Comparison of ENCODE assay signal across 7 mouse cellular contexts in genomic region chr8:126662151-126662550, GRCm38 (mm10).
A peak's percentile ranks its signal among the peaks of the same experiment; 100 is the strongest.
DNase-seq lines count a peak whose midpoint lies in the region; ATAC-seq and TF ChIP-seq lines count a peak whose summit lies in the region.

No protein-coding gene starts in this region.

- no peak for TF ChIP-seq POLR2A in liver, adult 2 months (IDR thresholded peaks at IDR 0.05; ENCODE audit: extremely low read depth, insufficient read depth, low read length)

- H3K27ac ChIP-seq in liver, adult 2 months (replicated peaks; ENCODE audit: insufficient read depth, low read depth, low read length) = peak overlapping the region; percentile 97
- H3K27ac ChIP-seq in forebrain, embryonic 15.5 days (replicated peaks) = peak overlapping the region; percentile 86
- peak overlapping the region; percentile 80 for H3K27ac ChIP-seq in midbrain, embryonic 16.5 days (ENCODE audit: low read length)

- peak overlapping the region; percentile 9; the same call in 1 of the 2 replicates for H3K4me3 ChIP-seq in liver, adult 2 months (ENCODE audit: insufficient read depth, low read depth, low read length)
- H3K4me3 ChIP-seq in forebrain, embryonic 15.5 days = no peak overlapping the region
- H3K4me3 ChIP-seq in midbrain, embryonic 16.5 days (ENCODE audit: low read depth, low read length) = no peak overlapping the region

- H3K9me3 ChIP-seq in forebrain, embryonic 15.5 days = no peaks in the 10 kb centered on the region
- no peaks in the 10 kb centered on the region for H3K9me3 ChIP-seq in midbrain, embryonic 16.5 days (replicated peaks; ENCODE audit: control insufficient read depth, low read length, poor library complexity, severe bottlenecking)

- TF ChIP-seq CTCF in liver, adult 2 months (IDR thresholded peaks at IDR 0.05; ENCODE audit: low read depth, low read length) = no peak

- WGBS in liver, adult 2 months = 20% methylated on average over 5 of the region's 5 CpGs
- WGBS in forebrain, embryonic 15.5 days = 25% methylated on average over 5 of the region's 5 CpGs
- WGBS in midbrain, embryonic 16.5 days = 21% methylated on average over 5 of the region's 5 CpGs

- H3K4me1 ChIP-seq in liver, adult 2 months (ENCODE audit: control insufficient read depth, insufficient read depth, low read length) = peaks cover 39% of the 10 kb centered on the region
- H3K4me1 ChIP-seq in forebrain, embryonic 15.5 days = peaks cover 76% of the 10 kb centered on the region
- H3K4me1 ChIP-seq in midbrain, embryonic 16.5 days (ENCODE audit: control insufficient read depth, insufficient read depth, low read length) = peaks cover 78% of the 10 kb centered on the region

- H3K79me2 ChIP-seq in liver, adult 2 months (ENCODE audit: control insufficient read depth, insufficient read depth, low read length) = no peaks in the 10 kb centered on the region

- no peaks in the 10 kb centered on the region for H3K27me3 ChIP-seq in liver, adult 2 months (ENCODE audit: control insufficient read depth, insufficient read depth, low read length)
- H3K27me3 ChIP-seq in forebrain, embryonic 15.5 days = no peaks in the 10 kb centered on the region
- no peaks in the 10 kb centered on the region for H3K27me3 ChIP-seq in midbrain, embryonic 16.5 days (ENCODE audit: control insufficient read depth, insufficient read depth, low read depth, low read length)

- DNase-seq in liver, adult 2 months (ENCODE audit: extremely low read depth, low read depth, low spot score) = peak; percentile 39
- DNase-seq in liver = no peak
- peak; percentile 66 for DNase-seq in kidney, adult 11 months
- DNase-seq in urinary bladder, postnatal 14 days (ENCODE audit: low spot score) = no peak
- DNase-seq in layer of hippocampus, postnatal 25 days (ENCODE audit: extremely low spot score in 1 of 2, low spot score in 1 of 2) = no peak

- no peak overlapping the region for H3K4me2 ChIP-seq in forebrain, embryonic 15.5 days (replicated peaks)
- no peak overlapping the region for H3K4me2 ChIP-seq in midbrain, embryonic 16.5 days (ENCODE audit: low read length)

- ATAC-seq in forebrain, embryonic 15.5 days (replicated peaks) = no peak
- no peak for ATAC-seq in midbrain, embryonic 16.5 days

- peak overlapping the region; percentile 33 for H3K9ac ChIP-seq in liver, adult 2 months (ENCODE audit: low read depth, low read length)
- no peak overlapping the region for H3K9ac ChIP-seq in forebrain, embryonic 15.5 days (replicated peaks)
- no peak overlapping the region for H3K9ac ChIP-seq in midbrain, embryonic 16.5 days (ENCODE audit: low read depth, low read length)

- H3K36me3 ChIP-seq in liver, adult 2 months (ENCODE audit: control insufficient read depth, insufficient read depth, low read length) = no peaks in the 10 kb centered on the region
- H3K36me3 ChIP-seq in forebrain, embryonic 15.5 days = no peaks in the 10 kb centered on the region
- no peaks in the 10 kb centered on the region for H3K36me3 ChIP-seq in midbrain, embryonic 16.5 days (ENCODE audit: control insufficient read depth, insufficient read depth, low read length)

Comparison
In these comparisons a context has a peak if more than half of its experiments do, and no peak if none do; other contexts are left out.
1. DNase-seq: peak in liver, adult 2 months (single experiment) and kidney, adult 11 months (single experiment); none in liver (single experiment), urinary bladder, postnatal 14 days (single experiment) and layer of hippocampus, postnatal 25 days (0 of 2).
2. Peak in every context shown above with its lines, with median percentiles within 50 percentile points of each other: H3K27ac ChIP-seq.